Mouse (Mus musculus) c-Kit-positive CD71-negative TER-119-negative erythroid progenitor cells, embryonic 14.5 days (primary cell): Measurements from ENCODE around the gene Sec22b.

ENCODE experiments used
- DNase-seq: peaks from one replicate; pipeline ENCODE4 v3.0.0-alpha.2; 2013; ENCODE audit warnings: low read depth

Sec22b gene

DNA sequence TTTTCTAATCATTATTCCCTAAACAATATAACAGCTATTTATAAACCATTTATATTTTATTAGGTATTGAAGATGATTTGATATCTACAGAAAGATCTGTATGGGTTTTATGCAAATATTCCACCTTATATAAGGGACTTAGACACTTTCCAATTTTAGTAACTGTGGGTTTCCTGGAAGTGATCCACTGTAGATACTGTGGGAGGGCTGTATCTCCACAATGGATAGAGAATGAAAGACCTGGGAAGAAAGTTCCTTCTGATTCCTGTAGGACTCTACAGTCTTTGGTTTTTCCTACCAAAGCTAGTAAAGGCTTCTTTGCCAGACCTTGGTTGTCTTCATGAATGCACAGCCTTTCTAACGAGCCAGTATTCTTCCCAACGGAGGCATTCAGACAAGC lies 8.7 kb downstream of the Sec22b start:
- DNase-seq, result no peak

DNA sequence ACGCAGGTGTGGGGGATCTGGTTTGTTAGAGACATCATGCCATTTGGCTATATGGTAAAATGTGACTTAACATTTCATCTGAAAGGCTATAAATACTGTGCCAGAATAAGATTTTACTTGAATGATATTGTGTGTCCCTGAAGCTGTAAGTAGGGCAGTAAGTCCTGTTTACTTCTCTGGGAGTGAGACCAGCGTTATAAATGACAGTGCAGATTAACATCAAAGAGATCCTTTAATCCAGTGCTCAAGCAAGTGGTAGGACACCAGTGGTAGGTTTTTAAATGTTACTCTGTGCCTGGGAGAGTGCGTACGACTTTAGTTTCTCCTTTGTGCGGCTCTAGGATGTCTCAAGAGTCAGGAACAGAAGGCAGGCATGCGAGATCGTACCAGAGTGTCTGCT lies 10.1 kb downstream of the Sec22b start:
- no peak for DNase-seq

DNA sequence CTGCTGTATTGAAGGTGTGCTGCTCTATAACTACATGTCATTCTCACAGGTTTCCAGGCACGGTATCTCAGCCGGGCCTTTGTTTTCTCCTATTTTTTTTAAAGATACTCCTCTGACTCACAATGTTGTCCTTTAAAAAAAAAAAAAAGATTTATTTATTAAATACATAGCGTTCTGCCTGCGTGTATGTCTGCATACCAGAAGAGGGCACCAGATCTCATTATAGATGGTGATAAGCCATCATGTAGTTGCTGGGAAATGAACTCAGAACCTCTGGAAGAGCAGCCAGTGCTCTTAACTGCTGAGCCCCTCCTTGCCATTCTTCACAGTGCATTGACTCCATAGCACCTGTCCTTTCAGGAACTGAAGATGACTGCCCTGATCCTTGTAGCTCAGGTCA lies 14.1 kb downstream of the Sec22b start:
- no peak for DNase-seq

DNA sequence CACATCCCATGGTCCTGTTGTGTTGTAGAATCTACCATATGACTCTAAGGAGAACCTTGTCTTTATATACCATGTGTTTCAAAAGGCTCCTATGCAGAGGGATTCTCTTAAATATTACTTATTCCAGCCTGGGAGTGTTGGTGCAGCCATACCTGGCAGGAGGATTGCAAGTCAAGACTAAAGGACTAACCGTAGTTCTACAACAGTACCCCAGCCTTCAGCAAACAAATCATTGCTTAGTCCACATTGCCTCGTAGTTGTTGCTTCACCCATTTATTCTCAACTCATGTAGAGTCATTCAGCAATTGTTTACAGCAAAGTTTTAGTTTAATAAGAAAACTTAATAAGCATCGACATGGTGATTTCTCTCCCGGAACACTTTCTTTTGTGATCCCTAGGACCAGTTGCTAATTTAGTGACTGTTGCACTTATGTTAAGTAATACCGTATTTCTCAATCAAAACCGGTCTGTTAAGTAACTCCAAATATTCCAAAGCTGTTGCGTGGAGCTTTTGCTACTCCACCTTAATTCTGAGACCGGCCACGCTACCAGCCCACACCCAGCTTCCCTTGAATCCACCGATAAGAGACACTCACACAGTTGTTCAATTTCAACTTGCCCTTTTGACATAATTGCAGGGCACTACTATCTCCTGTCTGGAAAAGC lies 18.0 kb downstream of the Sec22b start:
- DNase-seq, result no peak

DNA sequence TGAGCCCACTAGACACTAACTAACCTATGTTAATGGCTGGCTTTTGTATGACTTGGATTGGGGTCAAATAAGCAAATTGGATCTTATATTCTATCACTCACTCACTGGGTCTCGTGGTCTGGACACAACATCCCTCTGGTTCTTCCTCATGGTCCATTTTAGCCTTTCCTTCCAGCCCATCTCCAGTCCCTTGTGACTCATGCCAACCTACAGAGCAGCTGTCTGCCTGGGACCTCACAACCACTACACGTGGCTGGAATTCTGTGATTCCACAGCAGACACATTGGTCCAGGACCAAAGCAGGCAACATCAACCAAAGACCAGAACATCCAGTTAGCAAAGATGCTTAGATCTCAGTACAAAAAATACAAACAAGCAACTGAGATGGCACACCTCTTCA lies 24.3 kb downstream of the Sec22b start:
- no peak for DNase-seq

DNA sequence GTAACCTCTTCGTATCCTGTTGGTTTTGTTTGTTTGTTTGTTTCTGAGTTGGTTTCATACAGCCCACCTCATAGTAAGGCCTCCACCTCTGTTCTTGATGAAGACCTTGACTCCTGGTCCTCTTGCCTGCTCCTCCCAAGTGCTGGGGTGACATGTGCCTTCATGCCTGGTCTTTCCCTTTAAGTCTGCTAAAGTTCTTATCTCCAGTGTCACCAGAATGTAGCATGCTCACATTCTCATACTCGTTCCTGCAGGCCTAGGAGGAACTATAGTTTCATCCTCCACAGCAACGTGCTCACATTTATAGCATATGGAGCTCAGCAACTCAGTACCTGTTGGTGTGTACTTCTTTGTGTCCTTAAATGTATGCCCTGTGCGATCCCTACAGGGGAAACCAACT lies 26.3 kb downstream of the Sec22b start:
- DNase-seq, result no peak

DNA sequence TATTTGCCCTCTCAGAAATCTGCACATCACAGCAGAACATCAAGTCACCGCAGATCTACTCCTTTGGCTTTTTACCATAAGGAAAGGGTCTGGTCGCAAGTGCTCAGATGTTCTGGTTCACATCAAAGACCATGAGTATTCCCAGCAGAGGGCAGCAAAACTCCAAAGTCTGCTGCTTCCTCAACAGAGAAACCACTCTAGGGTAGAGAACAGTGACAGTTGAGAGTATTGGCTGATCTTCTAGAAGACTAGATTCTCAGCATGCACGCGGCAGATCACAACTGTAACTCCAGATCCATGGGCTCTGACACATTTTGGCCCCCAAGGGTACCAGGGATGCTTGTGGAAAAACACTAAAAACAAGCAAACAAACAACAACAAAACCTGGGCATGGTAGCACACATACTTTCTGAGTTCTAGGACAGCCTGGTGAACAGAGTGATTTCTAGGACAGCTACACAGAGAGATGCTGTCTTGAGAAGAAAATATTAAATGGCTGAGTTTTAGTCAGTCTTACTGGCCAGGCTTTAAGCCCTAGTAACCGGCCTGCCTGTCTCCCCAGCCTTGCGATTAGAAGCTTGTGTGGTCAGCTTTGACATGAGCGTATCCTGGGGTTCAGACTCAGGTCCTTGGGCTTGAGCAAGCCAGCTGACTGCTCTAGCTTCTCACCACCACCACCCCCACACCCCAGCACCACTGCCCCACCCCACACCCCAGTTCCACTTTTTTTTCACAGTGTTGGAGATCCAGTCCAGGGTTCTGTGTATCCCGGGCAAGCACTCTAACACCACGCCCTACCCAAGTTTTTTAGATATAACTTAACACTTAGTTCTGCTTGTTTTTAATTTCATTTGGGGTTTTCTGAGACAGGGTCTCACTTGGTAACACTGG lies 28.2 kb downstream of the Sec22b start:
- DNase-seq, result peak; percentile 88

DNA sequence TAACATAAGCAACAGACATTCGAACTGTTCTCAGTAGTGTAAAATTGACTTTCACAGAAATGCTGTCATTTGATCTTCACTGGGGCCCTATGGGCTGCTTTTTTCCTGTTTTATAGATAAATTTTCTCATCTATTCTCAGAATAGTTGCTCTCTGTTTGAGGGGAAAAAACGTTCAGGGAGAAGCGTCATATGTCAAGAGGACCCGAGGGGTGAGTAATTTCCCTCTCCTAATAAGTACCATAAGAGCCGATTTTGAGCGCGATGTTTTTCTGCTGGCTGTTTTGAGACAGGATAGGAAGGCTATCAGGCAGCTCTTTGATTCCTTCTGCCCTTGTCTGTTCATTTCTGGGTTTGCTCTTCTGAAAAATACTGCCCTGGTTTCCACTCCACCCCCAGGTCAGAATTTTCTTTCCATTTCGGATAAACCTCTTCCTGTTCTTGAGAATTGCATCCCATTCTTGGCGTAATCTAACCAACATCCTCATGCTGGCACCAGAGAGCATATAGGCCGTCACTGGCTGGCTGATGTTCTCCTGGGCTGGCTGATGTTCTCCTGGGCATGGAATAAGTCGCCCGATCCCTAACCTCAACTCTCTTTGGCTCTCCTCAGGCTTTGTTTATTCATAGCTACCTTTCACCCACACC lies 29.3 kb downstream of the Sec22b start:
- no peak for DNase-seq

DNA sequence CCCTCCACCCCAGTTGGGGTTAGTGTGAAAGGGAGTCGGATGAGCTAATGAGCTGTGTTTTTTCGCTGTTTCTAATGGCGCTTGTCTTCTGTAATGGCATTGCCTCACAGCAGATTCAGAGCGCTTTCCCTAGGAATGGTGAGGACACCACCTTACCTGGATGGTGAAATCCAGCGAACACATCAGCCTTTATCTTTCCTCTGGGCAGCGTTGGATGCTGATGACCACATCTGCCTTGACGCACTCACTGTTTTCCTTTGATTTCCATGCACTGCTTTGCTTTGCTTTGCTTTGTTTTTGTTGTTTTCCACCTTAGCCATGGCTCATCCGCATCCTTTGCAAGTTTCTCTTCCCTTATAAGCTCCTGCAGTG lies 29.8 kb downstream of the Sec22b start:
- DNase-seq, result no peak

DNA sequence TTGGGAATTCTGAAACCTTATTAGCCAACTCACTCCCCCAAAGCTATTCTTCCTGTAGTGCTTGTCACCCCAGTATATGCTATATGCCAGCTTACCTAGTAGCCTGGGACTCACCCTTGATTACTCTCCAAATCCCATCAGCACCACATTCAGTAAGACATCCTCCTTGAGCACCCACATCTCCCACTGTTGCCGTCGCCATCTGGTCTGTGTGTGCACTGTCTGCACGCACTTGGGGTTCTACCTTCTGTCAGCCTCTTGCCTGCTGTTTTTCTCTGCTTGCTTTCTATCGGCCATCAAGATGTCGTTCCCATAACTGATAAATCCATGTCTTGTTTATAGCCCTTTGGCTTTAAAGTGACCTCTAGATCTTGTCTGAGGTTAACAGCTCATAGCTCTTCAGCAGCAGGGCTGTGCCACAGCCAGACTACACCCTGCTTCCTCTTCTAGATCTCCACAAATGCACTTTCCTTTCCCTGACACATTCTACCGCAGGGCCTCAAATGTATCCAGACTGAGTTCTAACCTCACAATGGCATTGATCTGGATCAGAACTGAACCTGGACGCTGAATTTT lies 30.4 kb downstream of the Sec22b start:
- DNase-seq, result no peak

DNA sequence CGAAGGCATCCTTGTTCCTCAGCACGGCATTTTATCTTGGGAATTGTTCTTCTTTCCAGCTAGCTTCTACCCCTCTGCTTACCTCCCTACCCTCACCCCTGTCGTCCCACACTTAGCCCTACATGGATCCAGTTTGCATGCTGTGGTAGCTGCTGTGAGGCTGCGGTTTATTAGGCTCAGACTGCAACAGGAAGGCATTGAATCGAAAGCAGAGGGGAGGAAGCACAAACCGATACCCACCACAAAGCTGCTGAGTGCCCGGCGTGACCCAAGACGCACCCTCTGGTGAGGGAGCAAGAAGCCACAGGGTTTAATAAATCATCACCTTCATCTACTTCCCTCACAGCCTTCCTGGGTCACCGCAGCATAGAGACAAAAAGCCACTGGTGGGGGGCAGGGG lies 31.1 kb downstream of the Sec22b start:
- DNase-seq, result no peak

DNA sequence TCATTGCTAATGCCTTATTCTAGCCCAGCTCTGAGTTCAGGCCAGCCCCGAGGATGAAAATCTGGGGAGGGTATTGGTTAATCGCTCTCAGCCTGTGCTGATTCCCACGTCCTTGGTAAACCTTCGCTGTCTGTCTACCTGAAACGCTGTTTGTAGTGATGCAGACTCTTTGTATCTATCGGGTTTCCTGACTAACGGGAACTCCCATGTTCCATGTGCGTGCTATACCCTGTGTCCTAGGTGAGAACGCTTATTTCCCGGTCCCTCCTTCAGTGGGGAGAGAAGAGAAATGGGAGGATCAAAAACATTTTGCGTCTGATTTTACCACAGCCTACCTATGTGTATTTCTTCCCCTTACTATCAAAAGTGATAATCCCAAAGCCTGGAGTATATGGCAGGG lies 31.8 kb downstream of the Sec22b start:
- DNase-seq, result no peak

DNA sequence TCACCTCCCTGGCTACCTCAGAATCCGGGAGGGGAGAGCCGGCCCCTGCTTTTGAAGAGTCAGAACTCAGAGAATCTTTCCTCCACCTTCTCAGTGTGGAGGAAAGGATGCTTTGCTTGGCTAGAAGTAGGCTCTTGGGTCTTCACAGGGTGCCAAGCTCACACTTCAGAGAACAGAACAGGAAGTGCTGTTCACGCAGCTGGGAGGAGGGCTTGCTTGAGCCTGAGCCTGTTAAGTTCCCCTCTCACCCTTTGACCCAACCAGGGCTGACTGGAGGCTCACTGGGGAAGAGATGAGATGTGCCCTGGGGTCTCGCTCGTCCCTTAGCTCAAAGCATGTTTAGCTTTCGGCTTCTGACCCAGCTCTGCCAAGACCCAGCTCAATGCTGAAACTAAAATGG lies 32.3 kb downstream of the Sec22b start:
- no peak for DNase-seq

DNA sequence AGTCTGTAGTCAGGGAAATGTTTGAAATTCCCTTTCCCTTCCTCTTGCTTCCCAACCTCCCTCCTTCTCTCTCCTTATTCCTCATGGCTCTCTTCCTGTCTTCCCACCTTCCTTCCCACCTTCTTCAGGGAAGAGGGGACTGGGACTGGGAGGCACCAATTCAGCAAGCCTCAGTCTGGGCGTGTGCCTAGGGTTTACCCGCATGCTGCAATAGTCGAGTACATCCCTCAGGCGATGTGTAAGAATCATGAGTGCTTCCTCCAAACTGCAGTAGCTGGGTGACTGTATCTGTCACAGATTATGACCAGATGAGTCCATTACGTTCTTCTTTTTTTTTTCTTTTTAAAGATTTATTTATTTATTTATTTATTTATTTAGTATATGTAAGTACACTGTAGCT lies 32.8 kb downstream of the Sec22b start:
- DNase-seq, result no peak

DNA sequence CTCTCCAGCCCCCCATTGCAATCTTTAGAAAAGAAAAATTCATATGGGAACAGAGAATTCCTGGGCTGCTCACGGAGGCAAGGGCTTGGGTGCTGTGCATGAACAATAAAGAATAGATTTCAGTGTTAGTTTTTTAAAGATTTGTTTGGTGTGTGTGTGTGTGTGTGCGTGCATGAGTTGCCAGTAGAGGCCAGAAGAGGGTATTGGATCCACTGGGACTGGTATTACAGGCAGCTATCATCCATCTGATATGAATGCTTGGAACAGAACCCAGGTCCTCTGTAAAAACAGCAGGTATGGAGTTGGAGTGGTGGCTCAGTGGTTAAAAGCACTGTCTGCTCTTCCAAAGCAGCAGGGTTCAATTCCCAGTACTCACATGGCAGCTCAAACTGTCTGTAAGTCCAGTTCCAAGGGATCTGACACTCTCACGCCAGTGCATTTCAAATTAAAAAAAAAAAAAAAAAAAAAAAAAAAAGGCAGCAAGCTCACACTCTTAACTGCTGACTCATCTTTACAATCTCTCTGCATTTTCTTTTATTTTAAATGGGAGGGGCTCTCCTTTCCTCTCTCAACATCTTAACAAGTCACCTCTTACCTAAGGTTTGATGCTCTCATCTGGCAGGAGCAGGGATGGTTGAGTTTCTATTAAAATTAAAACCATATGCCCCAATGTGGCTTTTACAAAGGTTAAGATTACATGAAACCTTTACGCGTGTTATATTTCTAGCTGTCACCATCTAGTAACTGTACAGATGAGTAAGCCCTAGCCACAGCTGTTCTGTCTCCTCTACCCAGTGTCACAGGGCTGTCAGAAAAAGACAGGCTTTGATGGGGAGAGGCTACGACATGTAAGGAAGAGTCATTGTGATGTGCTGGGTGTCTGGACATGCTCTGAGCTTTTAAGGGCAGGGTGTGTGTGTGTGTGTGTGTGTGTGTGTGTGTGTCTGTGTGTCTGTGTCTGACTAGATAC lies 33.6 kb downstream of the Sec22b start:
- DNase-seq, result no peak

DNA sequence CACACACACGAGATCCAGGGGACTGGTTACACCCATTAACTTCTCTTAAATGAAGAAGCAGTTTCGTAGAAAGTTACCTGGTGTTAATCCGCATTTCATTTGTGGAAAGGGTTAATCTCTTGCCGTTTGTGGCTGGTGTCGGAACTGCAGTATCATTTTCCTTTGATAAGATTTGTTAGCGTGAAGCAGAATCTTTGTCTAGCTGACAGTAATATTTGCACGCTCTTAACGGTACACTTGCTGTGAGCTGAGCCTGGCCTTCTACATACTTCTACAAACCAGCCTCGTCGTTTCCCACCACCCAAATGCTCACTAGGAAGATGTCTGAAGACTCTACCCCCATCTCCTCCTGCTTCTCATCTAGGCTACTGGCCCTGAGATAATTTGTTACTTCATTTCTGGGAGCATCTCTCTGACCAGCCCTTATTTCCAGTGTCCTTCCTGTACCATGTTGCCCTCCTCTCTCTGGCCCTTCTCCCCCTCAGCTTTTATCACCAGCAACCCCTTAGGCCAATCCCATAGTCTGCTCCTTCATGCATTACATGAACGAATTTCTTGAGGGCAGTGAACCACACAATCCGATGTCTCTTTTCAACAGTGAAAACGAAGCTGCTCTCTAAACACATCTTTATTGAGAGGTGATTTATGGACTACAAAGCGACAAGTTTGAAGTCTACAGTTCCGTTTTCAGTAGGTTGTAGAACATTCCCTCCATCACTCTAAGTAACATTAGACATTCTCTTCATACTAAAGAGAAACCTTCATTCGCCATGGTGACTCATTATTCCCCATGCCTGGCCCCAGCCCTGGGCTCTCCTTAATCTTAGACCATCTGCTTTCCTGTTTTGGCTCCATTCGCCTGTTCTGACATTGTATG lies 36.3 kb downstream of the Sec22b start:
- DNase-seq, result no peak

DNA sequence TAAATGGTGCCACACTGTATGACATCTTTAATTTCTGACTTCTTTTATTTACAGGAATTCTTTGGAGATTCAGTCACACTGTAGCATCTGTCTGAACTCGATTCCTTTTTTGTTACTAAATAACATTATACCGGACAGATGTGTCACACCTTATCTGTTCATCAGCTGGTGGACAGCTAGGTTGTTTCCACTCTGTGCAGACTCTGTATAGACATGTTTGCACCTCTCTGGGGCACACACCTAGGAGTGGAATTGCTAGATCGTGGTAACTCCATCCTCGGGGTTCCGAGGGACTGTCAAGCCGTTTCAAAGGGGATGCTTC lies 36.9 kb downstream of the Sec22b start:
- no peak for DNase-seq

DNA sequence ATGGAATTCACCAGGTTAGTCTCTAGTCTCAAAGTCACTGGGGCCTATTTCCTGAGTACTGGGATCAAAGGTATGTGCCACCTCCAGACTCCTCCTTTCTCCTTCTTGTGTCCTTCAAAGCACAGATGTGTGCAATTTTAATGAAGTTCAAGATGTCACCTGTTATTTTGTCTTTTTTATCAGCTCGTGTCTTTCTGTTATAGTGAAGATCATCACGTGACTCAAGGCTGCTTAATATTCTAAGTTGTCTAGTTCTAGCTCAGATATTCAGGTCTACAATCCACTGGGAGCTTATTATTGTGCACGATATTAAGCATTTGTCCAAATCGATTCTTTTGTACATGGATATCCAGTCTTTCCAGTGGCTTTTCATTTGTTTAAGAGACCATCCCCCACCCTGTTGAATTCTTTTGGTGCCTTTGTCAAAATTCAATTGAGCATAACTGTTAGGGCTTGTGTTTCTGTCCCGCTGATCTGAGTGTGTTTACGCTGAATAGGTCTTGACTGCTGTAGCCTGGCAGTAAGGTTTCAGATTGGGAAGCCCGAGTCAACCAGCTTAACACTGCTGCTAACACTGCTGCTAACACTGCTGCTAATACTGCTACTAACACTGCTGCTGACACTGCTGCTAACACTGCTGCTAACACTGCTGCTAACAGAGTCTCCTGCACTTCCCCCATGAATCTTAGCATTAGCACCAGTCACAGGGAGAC lies 38.0 kb downstream of the Sec22b start:
- DNase-seq, result no peak

DNA sequence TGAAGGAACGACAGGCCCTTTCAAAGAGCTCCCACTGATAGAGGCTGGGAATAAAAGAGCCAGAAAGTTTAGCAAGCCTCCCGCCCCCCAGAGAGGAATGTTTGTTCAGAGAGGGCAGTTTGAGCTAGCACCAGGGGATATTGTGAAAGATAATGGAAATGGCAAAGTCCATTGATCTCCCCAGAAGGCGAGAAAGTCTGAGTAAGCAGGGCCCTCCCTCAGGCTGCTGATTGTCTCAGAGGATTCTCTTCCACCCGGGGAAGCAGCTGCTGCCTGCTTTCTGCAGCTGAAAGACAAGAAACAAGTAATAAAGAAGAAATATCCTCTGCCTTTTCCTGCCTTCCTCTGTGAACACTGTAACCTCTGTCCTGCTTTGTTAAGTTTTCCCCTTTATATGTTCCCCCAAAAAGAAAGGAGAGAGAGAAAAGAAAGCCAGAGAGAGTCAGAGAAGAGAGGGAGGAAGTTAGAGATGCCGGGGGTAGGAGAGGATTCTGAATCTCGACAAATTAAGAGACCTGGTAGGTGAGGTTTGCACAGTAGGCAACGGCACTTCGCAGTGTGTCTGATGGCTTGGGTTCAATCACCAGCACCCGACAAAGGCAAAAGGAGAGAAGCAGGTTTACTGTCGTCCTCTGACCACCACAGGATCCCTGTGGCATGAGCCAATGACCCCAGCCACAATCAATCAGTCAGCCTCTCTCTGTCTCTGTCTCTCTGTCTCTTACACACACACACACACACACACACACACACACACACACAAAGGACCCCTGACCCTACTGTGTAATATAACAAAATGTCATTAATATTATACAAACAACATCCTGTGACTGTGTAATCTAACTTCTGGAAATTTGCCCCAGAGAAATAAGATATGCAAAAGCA lies 38.9 kb downstream of the Sec22b start:
- DNase-seq, result no peak
